Comparison of ENCODE assay signal across 8 mouse cellular contexts in genomic region chr2:25055068-25055405, GRCm38 (mm10). TPM values are rescaled to one million over a fixed set of nuclear protein-coding genes. Genes with fewer than 3 reads are reported as not detected.
A peak's percentile ranks its signal among the peaks of the same experiment; 100 is the strongest.
DNase-seq lines count a peak whose midpoint lies in the region; ATAC-seq and TF ChIP-seq lines count a peak whose summit lies in the region.

No protein-coding gene starts in this region.

- ATAC-seq in heart, embryonic 13.5 days (ENCODE audit: extremely low read depth, insufficient number of reproducible peaks, low FRiP score, low TSS enrichment), result no peak
- peak; percentile 35; the same call in 1 of the 2 replicates for ATAC-seq in forebrain, embryonic 12.5 days (ENCODE audit: low FRiP score)
- ATAC-seq in intestine, embryonic 16.5 days, result 0 out of 2 replicates have a peak, but pooled peaks have one; percentile 19
- peak; percentile 15; the same call in 1 of the 2 replicates for ATAC-seq in midbrain, postnatal 0 days (ENCODE audit: low FRiP score)

- H3K4me3 ChIP-seq in heart, embryonic 13.5 days, result peak overlapping the region; percentile 87
- H3K4me3 ChIP-seq in bone marrow macrophage, adult 2 months (ENCODE audit: insufficient read depth, low read length), result peak overlapping the region; percentile 69
- H3K4me3 ChIP-seq in forebrain, embryonic 12.5 days (replicated peaks), result peak overlapping the region; percentile 85
- peak overlapping the region; percentile 92 for H3K4me3 ChIP-seq in intestine, embryonic 16.5 days (ENCODE audit: low read length)
- peak overlapping the region; percentile 69 for H3K4me3 ChIP-seq in midbrain, postnatal 0 days (ENCODE audit: low read depth, low read length)

- no peaks in the 10 kb centered on the region for H3K9me3 ChIP-seq in heart, embryonic 13.5 days
- no peaks in the 10 kb centered on the region for H3K9me3 ChIP-seq in forebrain, embryonic 12.5 days
- no peaks in the 10 kb centered on the region for H3K9me3 ChIP-seq in intestine, embryonic 16.5 days (ENCODE audit: control insufficient read depth, low read length)
- H3K9me3 ChIP-seq in midbrain, postnatal 0 days (ENCODE audit: low read length), result no peaks in the 10 kb centered on the region

- H3K36me3 ChIP-seq in heart, embryonic 13.5 days, result peaks cover 53% of the 10 kb centered on the region
- peaks cover 31% of the 10 kb centered on the region for H3K36me3 ChIP-seq in forebrain, embryonic 12.5 days (replicated peaks)
- no peaks in the 10 kb centered on the region for H3K36me3 ChIP-seq in intestine, embryonic 16.5 days (ENCODE audit: control insufficient read depth, insufficient read depth, low read length)
- H3K36me3 ChIP-seq in midbrain, postnatal 0 days (ENCODE audit: insufficient read depth, low read length), result peaks cover 33% of the 10 kb centered on the region

- TF ChIP-seq POLR2A in bone marrow macrophage, adult 2 months (IDR thresholded peaks at IDR 0.05; ENCODE audit: borderline replicate concordance, low read depth, low read length), result no peak

- 38% methylated on average over 2 of the region's 2 CpGs for WGBS in heart, embryonic 13.5 days
- 61% methylated on average over 2 of the region's 2 CpGs for WGBS in forebrain, embryonic 12.5 days
- 57% methylated on average over 2 of the region's 2 CpGs for WGBS in intestine, embryonic 16.5 days
- whole genome bisulfite sequencing in midbrain, postnatal 0 days, result 35% methylated on average over 2 of the region's 2 CpGs

- intact Hi-C loops in left cerebral cortex, postnatal 36 days (cut with DNase I), result loop anchor here (1.0 kb wide), 1 partner anchor 23 kb away; no protein-coding TSS in a partner anchor

- no peaks in the 10 kb centered on the region for H3K27me3 ChIP-seq in heart, embryonic 13.5 days (replicated peaks)
- H3K27me3 ChIP-seq in forebrain, embryonic 12.5 days, result no peaks in the 10 kb centered on the region
- no peaks in the 10 kb centered on the region for H3K27me3 ChIP-seq in intestine, embryonic 16.5 days (replicated peaks; ENCODE audit: control insufficient read depth, insufficient read depth, low read length)
- no peaks in the 10 kb centered on the region for H3K27me3 ChIP-seq in midbrain, postnatal 0 days (ENCODE audit: insufficient read depth, low read length)

- peak overlapping the region; percentile 91 for H3K4me2 ChIP-seq in heart, embryonic 13.5 days
- peak overlapping the region; percentile 91 for H3K4me2 ChIP-seq in forebrain, embryonic 12.5 days
- H3K4me2 ChIP-seq in intestine, embryonic 16.5 days (ENCODE audit: low read depth, low read length), result peak overlapping the region; percentile 83
- H3K4me2 ChIP-seq in midbrain, postnatal 0 days (ENCODE audit: low read depth, low read length, poor library complexity, severe bottlenecking), result peak overlapping the region; percentile 76

- TF ChIP-seq CTCF in bone marrow macrophage, adult 2 months (IDR thresholded peaks at IDR 0.05; ENCODE audit: low read depth, low read length), result no peak
- TF ChIP-seq CTCF in midbrain, postnatal 0 days (IDR thresholded peaks at IDR 0.05), result peak; percentile 13; the same call in 1 of the 2 replicates

- no peak overlapping the region for H3K27ac ChIP-seq in heart, embryonic 13.5 days (replicated peaks)
- no peak overlapping the region for H3K27ac ChIP-seq in bone marrow macrophage, adult 2 months (ENCODE audit: insufficient read depth, low read depth, low read length)
- H3K27ac ChIP-seq in forebrain, embryonic 12.5 days, result no peak overlapping the region
- H3K27ac ChIP-seq in intestine, embryonic 16.5 days (ENCODE audit: low read length), result no peak overlapping the region
- H3K27ac ChIP-seq in midbrain, postnatal 0 days (ENCODE audit: low read depth, low read length), result peak overlapping the region; percentile 71; the same call in 1 of the 2 replicates

- H3K9ac ChIP-seq in heart, embryonic 13.5 days, result peak overlapping the region; percentile 93
- H3K9ac ChIP-seq in forebrain, embryonic 12.5 days, result peak overlapping the region; percentile 82
- H3K9ac ChIP-seq in intestine, embryonic 16.5 days (ENCODE audit: low read depth, low read length), result peak overlapping the region; percentile 91
- H3K9ac ChIP-seq in midbrain, postnatal 0 days (replicated peaks; ENCODE audit: low read length, poor library complexity, severe bottlenecking), result peak overlapping the region; percentile 69

- H3K4me1 ChIP-seq in heart, embryonic 13.5 days, result peaks cover 15% of the 10 kb centered on the region
- H3K4me1 ChIP-seq in bone marrow macrophage, adult 2 months (ENCODE audit: control insufficient read depth, insufficient read depth, low read length), result no peaks in the 10 kb centered on the region
- H3K4me1 ChIP-seq in forebrain, embryonic 12.5 days, result peaks cover 20% of the 10 kb centered on the region
- peaks cover 10% of the 10 kb centered on the region for H3K4me1 ChIP-seq in intestine, embryonic 16.5 days (ENCODE audit: control insufficient read depth, insufficient read depth, low read length)
- peaks cover 12% of the 10 kb centered on the region; the same call in 1 of the 2 replicates for H3K4me1 ChIP-seq in midbrain, postnatal 0 days (ENCODE audit: insufficient read depth, low read length)

- DNase-seq in heart, adult 11 months, result no peak
- DNase-seq in left cerebral cortex, postnatal 36 days (ENCODE audit: low spot score in 2 of 2), result peak; percentile 59 to 71
- peak; percentile 63 for DNase-seq in midbrain, postnatal 0 days (ENCODE audit: low spot score)
- no peak for DNase-seq in adipocyte (ENCODE audit: low spot score)

RNA-seq across cellular contexts. Expression of gene Nsmf, which starts 0.9 kb away (rescaled TPM):
- polyA plus RNA-seq in heart, embryonic 13.5 days (2015; fragmentation: Nextera tagmentation; extraction: Ambion mirVana), result 49.4 and 51.0 TPM in 2 replicates
- 14.4 and 18.0 TPM in 2 replicates for polyA plus RNA-seq in bone marrow macrophage, adult 2 months (2012; ENCODE audit: insufficient read depth, insufficient read length, missing spikeins)
- 103 and 112 TPM in 2 replicates for polyA plus RNA-seq in forebrain, embryonic 12.5 days (2016; fragmentation: Nextera tagmentation; extraction: Ambion mirVana)
- polyA plus RNA-seq in intestine, embryonic 16.5 days (2015; fragmentation: Nextera tagmentation; extraction: Ambion mirVana), result 39.1 and 45.5 TPM in 2 replicates
- 100 to 1,000 TPM; 458 to 503 TPM for total RNA-seq in left cerebral cortex, postnatal 36 days (2021)
- total RNA-seq in midbrain, postnatal 0 days (2014; rRNA removed), result 266 and 278 TPM in 2 replicates
- polyA plus RNA-seq in midbrain, postnatal 0 days (2015; fragmentation: Nextera tagmentation; extraction: Ambion mirVana), result 182 and 187 TPM in 2 replicates

RNA-seq across cellular contexts. Expression of gene Entpd8, which starts 25.1 kb away (rescaled TPM):
- not detected in 2 replicates for polyA plus RNA-seq in heart, embryonic 13.5 days (2015; fragmentation: Nextera tagmentation; extraction: Ambion mirVana)
- polyA plus RNA-seq in bone marrow macrophage, adult 2 months (2012; ENCODE audit: insufficient read depth, insufficient read length, missing spikeins), result not detected in 2 replicates
- polyA plus RNA-seq in forebrain, embryonic 12.5 days (2016; fragmentation: Nextera tagmentation; extraction: Ambion mirVana), result not detected in 2 replicates
- polyA plus RNA-seq in intestine, embryonic 16.5 days (2015; fragmentation: Nextera tagmentation; extraction: Ambion mirVana), result 14.3 and 16.7 TPM in 2 replicates
- not detected for total RNA-seq in left cerebral cortex, postnatal 36 days (2021)
- total RNA-seq in midbrain, postnatal 0 days (2014; rRNA removed), result not detected in 2 replicates
- polyA plus RNA-seq in midbrain, postnatal 0 days (2015; fragmentation: Nextera tagmentation; extraction: Ambion mirVana), result not detected in 2 replicates

RNA-seq across cellular contexts. Expression of gene Noxa1, which starts 39.9 kb away (rescaled TPM):
- 0.09 TPM in 1 of 2 replicates, not detected in the other for polyA plus RNA-seq in heart, embryonic 13.5 days (2015; fragmentation: Nextera tagmentation; extraction: Ambion mirVana)
- polyA plus RNA-seq in bone marrow macrophage, adult 2 months (2012; ENCODE audit: insufficient read depth, insufficient read length, missing spikeins), result not detected in 2 replicates
- 0.24 TPM in 1 of 2 replicates, not detected in the other for polyA plus RNA-seq in forebrain, embryonic 12.5 days (2016; fragmentation: Nextera tagmentation; extraction: Ambion mirVana)
- 6.5 and 7.9 TPM in 2 replicates for polyA plus RNA-seq in intestine, embryonic 16.5 days (2015; fragmentation: Nextera tagmentation; extraction: Ambion mirVana)
- not detected for total RNA-seq in left cerebral cortex, postnatal 36 days (2021)
- total RNA-seq in midbrain, postnatal 0 days (2014; rRNA removed), result not detected in 2 replicates
- not detected in 2 replicates for polyA plus RNA-seq in midbrain, postnatal 0 days (2015; fragmentation: Nextera tagmentation; extraction: Ambion mirVana)

Comparison
In these comparisons a context has a peak if more than half of its experiments do, and no peak if none do; other contexts are left out.
1. DNase-seq: peak in left cerebral cortex, postnatal 36 days (2 of 2) and midbrain, postnatal 0 days (single experiment); none in heart, adult 11 months (single experiment) and adipocyte (single experiment).
2. RNA of gene Entpd8, which starts 25.1 kb away (polyA plus RNA-seq): 14.3 to 16.7 TPM in intestine, embryonic 16.5 days; not detected in heart, embryonic 13.5 days, not detected in bone marrow macrophage, adult 2 months, not detected in forebrain, embryonic 12.5 days and not detected in midbrain, postnatal 0 days; every median in the first group is over 10 times any median in the second.
3. Peak in every context shown above with its lines, with median percentiles within 50 percentile points of each other: H3K4me2 ChIP-seq, H3K4me3 ChIP-seq and H3K9ac ChIP-seq.